Mouse (Mus musculus) gastrocnemius, adult 2 months (tissue): ENCODE data around the gene Mpdu1. TPM values are rescaled to one million over a fixed set of nuclear protein-coding genes. Genes with fewer than 3 reads are reported as not detected.

Source experiments
- DNase-seq: peaks from one replicate; pipeline ENCODE4 v3.0.0; 2022
- H3K27ac ChIP-seq: fragments of 200-600 bp; 2 replicates; pipeline ENCODE4 v1.8.1; 2022; ENCODE audit warnings: mild to moderate bottlenecking
- H3K4me3 ChIP-seq: fragments of 200-600 bp; 2 replicates; pipeline ENCODE4 v1.8.1; 2022; ENCODE audit warnings: mild to moderate bottlenecking, moderate library complexity
- CTCF ChIP-seq: fragments of 200-600 bp; IDR thresholded peaks from 2 replicates; pipeline ENCODE4 v1.8.1; 2022; ENCODE audit warnings: antibody characterized with exemption, mild to moderate bottlenecking, moderate library complexity
- intact Hi-C: fragments of 180-260 bp; cut with DNase I; formaldehyde crosslinking; loops from one replicate; pipeline ENCODE4 v1.15.1; 2025
- total RNA-seq, 2 experiments: library from RNA; stranded (reverse); gene quantifications; 2 replicates each; pipeline ENCODE4 v1.2.3; 2021

The Mpdu1 gene
- total RNA-seq, 2 experiments from 2014 or later, result 8.6 to 9.7 TPM

DNA sequence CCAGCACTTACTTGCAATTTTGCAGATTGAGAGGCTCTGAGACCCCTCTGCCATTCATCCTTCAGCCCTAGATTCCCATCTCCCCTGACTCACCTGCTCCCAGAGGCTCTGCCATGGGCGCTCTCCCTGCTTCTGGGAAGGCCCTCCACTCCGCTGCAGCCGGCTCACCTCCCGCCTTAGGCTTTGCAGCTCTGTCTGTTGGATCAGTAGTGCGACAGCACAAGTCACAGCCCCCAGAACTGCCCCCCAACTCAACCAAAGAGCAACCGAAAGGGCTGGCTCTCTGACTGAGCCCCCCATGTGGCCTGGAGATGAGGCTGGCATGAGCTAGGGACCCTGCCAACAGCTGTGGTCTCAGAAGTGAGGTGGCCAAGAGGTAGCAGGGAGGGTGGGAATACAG is 22.5 kb upstream of the Mpdu1 start:
- intact Hi-C loops, result loop anchor here (2.0 to 5.0 kb wide), 3 partner anchors 22 to 192 kb away; partner anchors contain the start of genes Fgf11 and Tmem95
- Histone ChIP-seq H3K4me3 (peak overlapping the region; percentile 72), H3K27ac (peak overlapping the region; percentile 99)
- no peak for TF ChIP-seq CTCF
- DNase-seq, result no peak

DNA sequence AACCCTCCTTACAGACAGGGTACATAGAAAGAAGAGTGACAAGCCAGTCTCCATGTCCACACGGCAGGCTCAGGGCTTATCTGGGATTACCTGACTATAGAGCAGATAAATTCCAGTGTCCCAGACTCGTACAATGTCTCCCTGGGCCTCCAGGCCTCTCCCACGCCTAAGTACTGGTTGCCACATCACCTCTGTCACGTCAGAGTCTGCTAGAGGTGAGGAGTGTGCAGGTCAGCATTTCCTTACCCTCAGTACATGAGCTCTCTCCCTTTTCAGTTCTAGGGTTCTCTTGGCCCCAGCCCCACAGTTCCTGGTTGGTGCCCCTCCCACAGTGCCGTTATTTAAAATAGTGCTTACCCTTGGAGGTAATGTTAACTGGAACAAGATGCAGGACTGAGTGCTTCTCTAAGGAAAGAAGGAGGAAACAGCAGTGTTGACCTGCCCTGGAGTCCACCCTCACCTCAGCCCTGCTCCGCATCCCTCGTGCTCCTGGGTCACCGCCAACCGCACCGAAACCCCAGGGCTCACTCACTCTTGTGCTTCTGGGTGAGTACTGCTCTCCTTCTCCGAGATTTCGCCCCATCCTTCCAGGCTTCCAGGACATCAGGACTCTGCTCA is 21.8 kb upstream of the Mpdu1 start:
- H3K4me3 ChIP-seq, result peak overlapping the region; percentile 72
- peak overlapping the region; percentile 99 for H3K27ac ChIP-seq
- intact Hi-C loops, result loop anchor here (2.0 to 5.0 kb wide), 3 partner anchors 23 to 193 kb away; partner anchors contain the start of genes Fgf11 and Tmem95
- DNase-seq, result no peak
- no peak for TF ChIP-seq CTCF

DNA sequence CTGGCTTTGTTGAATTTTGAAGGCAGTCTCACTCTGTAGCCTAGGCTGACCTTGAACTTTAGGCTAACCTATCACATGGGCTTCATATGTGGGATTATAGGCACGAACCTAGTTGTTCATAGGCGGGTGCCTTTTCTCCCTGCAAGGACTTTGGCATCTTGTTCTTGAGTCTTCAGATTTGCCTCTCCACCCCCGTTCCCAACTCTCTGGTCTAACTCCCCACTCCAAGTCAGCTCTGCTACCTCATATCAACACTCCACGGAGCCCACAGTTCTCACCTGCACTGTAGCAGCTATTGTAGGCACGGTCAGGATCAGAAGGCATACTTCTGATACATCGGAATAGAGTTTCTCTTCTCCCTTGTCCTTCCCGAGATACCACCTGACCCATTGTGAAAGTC is 21.1 kb upstream of the Mpdu1 start:
- Histone ChIP-seq H3K27ac (peak overlapping the region; percentile 99), H3K4me3 (no peak overlapping the region; the same call in 1 of the 2 replicates)
- DNase-seq, result no peak
- no peak for TF ChIP-seq CTCF
- intact Hi-C loops, result loop anchor here (5.0 kb wide), 2 partner anchors 119 to 194 kb away; partner anchors contain the start of genes Fgf11 and Tmem95

DNA sequence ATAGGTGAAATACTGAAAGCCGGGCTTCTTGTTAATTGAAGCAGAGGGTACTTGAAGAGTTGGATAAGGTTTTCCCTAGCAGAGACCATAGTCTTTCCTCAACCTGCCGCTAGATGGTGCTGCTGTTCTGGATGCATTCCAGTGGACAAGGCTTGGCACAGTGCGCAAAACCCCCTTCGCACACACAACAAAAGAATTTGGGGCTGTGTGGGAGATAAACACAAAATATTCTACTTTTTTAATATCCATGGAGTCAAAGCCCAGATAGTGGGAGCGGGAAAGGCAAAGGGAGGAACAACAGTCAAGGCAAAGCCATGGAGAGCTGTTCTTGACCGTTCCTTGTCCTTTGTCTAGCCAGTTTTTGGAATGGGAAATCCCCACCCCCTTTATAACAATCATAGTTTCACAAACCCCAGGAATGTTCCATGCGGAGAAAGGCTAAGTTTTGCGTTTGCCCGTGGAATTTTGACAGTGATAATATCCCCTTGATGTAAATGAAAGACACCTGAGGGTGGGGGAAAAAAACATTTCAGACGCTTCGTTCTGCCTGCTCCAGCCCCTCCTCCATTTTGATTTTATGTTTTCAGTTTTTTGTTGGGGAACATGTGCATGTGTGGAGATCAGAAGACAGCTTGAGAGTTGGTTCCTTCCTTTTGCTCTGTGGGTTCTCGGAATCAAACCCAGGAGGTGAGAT is 20.5 kb upstream of the Mpdu1 start:
- peak; percentile 93 for TF ChIP-seq CTCF
- DNase-seq, result peak; percentile 88
- peak overlapping the region; percentile 99 for H3K27ac ChIP-seq
- intact Hi-C loops, result loop anchor here (1.0 to 5.0 kb wide), 4 partner anchors 32 to 194 kb away; partner anchors contain the start of genes Fgf11 and Tmem95
- H3K4me3 ChIP-seq, result peak overlapping the region; percentile 93

DNA sequence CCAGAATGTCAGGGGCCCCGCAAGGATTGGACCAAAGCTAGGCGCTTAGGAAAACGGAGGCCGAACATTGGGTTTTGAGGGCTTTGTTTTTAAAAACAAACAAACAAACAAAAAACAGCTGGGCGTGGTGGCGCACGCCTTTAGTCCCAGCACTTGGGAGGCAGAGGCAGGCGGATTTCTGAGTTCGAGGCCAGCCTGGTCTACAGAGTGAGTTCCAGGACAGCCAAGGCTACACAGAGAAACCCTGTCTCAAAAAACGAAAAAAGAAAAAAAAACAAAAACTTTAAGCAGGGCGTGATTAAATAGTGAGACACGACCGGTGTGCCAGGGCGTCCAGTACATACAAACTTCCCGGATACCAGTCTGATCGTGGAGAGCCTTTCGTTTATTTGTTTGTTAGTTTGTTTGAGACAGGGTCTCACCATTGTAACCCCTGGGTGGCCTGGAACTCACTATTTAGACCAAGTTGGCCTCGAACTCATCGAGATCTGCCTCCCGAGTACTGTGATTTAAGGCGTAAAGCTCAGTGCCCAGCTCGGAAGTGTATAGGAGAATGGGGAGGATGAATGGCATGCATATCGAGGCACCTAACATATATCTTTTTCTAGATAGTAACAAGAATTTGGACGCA is 19.9 kb upstream of the Mpdu1 start:
- no peak for TF ChIP-seq CTCF
- Histone ChIP-seq H3K27ac (peak overlapping the region; percentile 99), H3K4me3 (peak overlapping the region; percentile 93)
- no peak for DNase-seq
- intact Hi-C loops, result loop anchor here (1.0 to 5.0 kb wide), 4 partner anchors 33 to 195 kb away; partner anchors contain the start of genes Fgf11 and Tmem95

DNA sequence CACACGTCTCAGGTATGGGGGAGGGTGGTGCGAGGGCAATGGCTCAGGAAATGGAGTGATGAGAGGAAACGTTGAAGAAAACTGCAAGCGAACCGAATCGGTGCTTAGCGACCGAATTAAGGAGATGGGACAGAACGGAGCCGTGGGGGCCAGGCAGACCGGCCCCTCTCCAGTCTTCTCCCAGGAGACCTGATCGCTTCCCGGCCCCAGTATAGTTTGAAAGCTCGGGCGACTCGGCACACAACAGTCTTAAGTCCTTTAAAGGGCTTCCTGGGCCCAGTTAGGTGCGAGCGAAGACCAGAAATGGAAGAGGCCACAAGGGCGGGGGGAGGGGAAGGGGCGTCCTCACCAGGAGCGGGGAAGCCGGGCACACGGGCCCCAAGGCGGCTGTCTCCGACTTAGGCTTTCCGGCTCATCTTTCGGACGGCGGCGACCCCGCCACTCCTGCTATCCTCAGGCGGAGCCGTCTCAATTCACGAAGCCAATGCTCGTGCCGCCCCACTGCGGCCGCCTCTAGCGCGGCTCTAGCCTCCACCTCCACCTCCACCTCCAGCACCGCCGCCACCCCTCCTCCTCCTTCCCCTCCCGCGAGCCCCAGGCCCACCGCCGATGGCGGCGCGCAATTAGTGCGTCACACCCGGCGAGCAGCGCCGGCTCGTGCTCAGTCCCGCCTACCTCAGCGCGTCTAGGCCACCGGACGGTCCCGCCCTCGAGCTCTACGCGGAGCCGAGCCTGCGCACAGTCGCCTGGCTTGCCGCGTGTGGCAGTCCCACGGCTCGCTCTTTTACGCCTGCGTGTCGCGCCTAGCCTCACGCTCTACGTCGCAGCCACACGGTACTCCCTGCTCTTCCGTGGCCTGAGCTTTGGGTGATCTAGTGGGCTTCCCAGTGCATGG is 19.1 kb upstream of the Mpdu1 start, which contains the start of gene Senp3:
Gene Senp3, minus strand, starts transcription at position 771 of the 895 bp plus-strand sequence.
- Histone ChIP-seq H3K27ac (peak within 1 kb of the TSS; percentile 99), H3K4me3 (peak within 1 kb of the TSS; percentile 93)
- peak; percentile 99 for DNase-seq
- TF ChIP-seq CTCF, result no peak
- intact Hi-C loops, result loop anchor here (1.0 to 5.0 kb wide), 4 partner anchors 34 to 196 kb away; partner anchors contain the start of genes Fgf11 and Tmem95

DNA sequence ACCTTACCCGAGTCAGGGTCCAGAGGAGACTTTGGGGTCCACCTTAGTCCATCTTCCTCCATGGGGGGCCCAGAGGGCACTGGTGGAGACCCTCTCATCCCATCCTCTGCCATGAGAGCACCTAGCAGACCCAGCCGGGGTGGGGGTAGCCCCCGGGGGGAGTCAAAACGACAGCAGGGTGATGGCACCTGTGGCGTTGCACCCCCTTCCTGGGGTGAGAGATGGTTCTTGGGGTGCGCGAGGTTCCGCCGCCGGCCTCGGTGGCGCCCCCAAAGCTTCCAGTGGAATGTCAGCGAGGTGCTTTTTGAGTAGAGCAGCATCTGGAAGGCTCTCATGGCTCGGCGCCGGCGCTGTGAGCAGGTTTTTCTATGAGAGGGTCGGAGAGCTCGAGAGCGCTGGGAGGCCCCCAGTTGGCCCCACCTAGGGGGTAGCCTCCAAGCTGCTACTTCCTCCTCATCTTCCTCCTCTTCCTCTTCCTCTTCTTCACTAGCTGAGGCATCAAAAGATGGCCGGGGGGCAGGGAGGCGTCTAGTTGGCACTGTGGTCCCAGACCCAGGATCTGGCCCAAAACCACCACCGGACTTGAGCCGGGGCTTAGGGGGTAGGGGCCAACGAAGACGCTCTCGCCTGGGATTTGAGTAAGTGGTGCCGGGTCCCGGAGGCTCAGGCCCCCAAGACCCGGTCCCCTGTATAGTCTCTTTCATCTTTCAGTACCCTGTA is 17.9 kb upstream of the Mpdu1 start:
- TF ChIP-seq CTCF, result no peak
- Histone ChIP-seq H3K4me3 (peak overlapping the region; percentile 93), H3K27ac (no peak overlapping the region; the same call in 1 of the 2 replicates)
- DNase-seq, result no peak
- intact Hi-C loops, result loop anchor here (5.0 kb wide), 2 partner anchors 122 to 197 kb away; partner anchors contain the start of genes Fgf11 and Tmem95

DNA sequence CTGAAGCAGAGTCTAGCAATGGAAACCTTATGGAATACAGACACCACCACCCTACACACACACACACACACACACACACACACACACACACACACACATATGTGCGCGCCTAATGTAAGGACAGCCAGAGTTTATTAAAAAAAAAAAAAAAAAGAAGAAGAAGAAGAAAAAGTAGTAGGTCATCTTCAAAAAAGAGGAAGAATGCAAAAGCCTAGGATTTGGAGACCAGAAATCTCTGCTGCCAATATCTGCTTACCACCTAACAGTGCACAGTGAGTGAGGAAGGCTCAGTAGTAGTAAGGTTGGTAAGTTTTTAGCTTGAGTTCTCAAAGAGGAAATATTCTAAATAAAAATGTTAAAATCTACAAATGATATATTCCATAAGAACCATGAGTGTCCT is 16.7 kb upstream of the Mpdu1 start:
- TF ChIP-seq CTCF, result no peak

DNA sequence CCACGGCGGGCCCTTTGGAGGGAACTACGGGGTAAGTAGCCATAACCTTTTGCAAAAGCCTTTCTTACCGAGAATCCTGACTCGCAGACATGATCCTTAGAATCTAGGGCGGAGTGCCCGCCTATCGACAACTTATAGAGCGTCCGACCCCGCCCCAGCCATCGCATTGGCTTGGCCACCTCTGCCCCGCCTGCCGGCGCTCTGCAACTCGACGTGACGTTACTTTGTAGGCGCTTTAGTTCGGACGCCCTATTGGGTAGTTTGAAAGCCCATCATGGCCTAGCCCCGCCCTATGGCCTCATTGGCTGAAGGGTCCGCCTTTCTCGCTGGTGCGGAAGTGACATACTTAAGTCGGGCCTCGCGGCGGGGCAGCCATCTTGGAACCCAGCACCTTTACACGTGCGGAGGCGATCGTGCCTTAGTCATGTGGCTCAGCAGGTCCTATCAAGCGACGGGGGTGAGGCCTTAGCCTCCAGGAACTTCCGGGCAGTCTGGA is 9.8 kb upstream of the Mpdu1 start, which contains the start of gene Eif4a1:
Gene Eif4a1, minus strand, starts transcription at position 213 of the 496 bp plus-strand sequence.
- peak within 1 kb of the TSS; percentile 97 for H3K27ac ChIP-seq
- intact Hi-C loops, result no loop called here
- H3K4me3 ChIP-seq, result peak within 1 kb of the TSS; percentile 100
- no peak for TF ChIP-seq CTCF
- DNase-seq, result peak; percentile 99

More for the DNA sequence above, 16.7 kb upstream of the Mpdu1 start:
- no peak for DNase-seq
- H3K27ac ChIP-seq, result no peak overlapping the region
- H3K4me3 ChIP-seq, result no peak overlapping the region
- intact Hi-C loops, result no loop called here

DNA sequence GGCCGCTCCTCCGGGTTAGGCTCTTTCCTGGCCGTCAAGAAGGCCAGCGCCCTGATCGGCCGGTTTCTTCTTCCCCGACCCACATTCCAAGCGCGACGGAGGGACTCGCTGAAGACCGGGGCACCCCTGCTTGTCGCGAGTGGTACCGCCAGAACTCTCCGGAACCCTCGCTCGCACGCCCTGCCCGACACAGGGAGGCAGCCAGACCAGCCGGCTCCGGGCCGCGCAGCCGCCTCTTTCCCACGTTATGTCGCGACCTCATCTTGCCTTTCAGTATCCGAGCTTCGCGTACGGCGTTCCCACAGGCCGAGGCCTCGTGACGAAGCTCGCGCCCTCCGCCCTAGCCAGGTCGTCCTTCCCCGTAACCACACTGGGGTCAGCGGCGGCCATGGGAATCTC is 9.3 kb upstream of the Mpdu1 start:
- TF ChIP-seq CTCF, result no peak; the same call in 1 of the 2 replicates
- H3K4me3 ChIP-seq, result peak overlapping the region; percentile 100
- peak overlapping the region; percentile 97 for H3K27ac ChIP-seq
- no peak for DNase-seq
- intact Hi-C loops, result no loop called here
